Mouse (Mus musculus) liver, postnatal 0 days (tissue): ENCODE results near the gene Kxd1.

Experiments
- CTCF ChIP-seq: sonication (generic); IDR thresholded peaks from 2 replicates; pipeline ENCODE4 v1.5.1; 2016; ENCODE audit warnings: antibody characterized with exemption, low read depth
- EP300 ChIP-seq: IDR thresholded peaks from 2 replicates; pipeline ENCODE4 v1.6.1; 2016; ENCODE audit warnings: antibody characterized with exemption, low read depth, mild to moderate bottlenecking

GRCm38 (mm10) chr8:70490880-70491495 lies 36.8 kb downstream of the Kxd1 start:
- no peak for TF ChIP-seq CTCF
- no peak for TF ChIP-seq EP300
